Mouse (Mus musculus): ENCODE measurements around the gene Vps33a. TPM values are rescaled to one million over a fixed set of nuclear protein-coding genes. Genes with fewer than 3 reads are reported as not detected.
"Not testable (repeated sequence)": the region's sequence is repeated elsewhere in the genome, so short reads cannot be mapped to it uniquely, and the experiment has no call there.

The Vps33a gene
- total RNA-seq, 2 experiments from 2014 or later: 79.1 to 83.3 TPM

DNA sequence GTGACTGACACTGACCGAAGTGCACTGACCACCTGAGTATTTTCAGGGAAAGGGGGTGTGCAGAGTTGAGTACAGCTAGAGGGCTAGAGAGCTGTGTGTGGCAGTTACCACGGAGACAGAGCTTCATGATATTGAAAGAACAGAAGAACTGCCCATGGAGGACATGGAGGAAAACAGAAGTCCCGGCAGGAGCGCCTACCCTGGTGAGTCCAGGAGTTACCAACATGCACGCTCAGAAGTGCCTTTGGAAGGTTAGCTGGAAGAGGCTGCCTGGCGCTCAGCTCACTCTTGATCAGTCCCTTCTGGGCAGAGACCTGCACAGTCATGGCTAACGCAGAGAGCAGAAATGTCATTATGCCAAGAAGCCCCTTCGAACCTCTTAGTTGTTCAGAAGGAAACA lies 42.8 kb downstream of the Vps33a start:
- DNase-seq (ENCODE audit: low spot score in 2 of 2): peak in 1 of 2 experiments; percentile 1
- intact Hi-C loops (cut with DNase I): no loop called here

DNA sequence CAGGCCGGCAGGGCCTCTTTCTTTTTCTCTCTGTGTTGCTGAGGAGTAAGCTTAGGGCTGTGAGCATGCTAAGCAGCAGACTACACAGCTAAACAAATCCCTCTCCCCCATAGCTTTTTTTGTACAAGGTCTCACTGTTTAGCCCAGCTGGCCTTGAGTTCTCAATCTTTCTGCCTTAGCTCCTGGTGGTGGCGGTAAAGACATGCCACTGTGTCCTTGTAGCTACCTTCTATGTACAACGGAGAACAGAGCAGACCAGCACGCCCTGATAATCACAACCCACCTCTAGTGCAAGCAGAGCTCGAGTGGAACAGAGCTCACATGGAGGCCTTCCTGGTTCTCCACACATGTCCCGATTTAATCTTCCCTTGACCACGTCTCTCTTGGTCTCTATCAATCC lies 44.2 kb downstream of the Vps33a start:
- intact Hi-C loops (cut with DNase I): loop anchor here (5.0 kb wide), 1 partner anchor 34 kb away; no protein-coding TSS in a partner anchor
- peak in 1 of 2 experiments; percentile 6 for DNase-seq (ENCODE audit: low spot score in 2 of 2)

DNA sequence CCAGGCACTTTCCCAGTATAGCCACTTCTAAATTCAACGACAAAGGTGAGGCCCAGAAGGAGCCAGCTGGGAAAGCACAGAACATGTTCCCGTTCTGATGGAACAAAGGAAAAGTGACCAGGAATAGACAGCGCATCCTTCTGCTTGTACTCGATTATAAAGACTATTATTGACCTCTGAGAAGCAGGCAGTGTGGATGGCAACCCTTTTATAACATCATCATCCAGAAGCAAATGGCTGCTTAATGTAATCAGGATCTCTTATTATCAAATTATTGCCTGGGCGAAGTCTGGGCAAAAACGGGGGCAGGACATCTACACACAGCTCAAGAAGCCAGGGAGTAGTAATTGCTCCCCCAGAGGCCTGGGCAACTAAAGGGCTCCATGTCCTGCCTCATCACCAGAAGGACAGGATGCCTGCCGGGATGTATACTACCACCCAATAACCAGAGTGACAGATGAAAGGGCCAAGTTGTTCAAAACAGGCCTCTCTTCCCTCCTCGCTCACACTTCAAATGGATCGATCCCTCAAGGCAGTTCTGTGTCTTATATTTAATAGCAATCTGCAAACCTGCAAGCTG lies 46.8 kb downstream of the Vps33a start:
- intact Hi-C loops (cut with DNase I): loop anchor here (5.0 kb wide), 1 partner anchor 36 kb away; no protein-coding TSS in a partner anchor
- DNase-seq (ENCODE audit: low spot score in 2 of 2): peak in 1 of 2 experiments; percentile 2

DNA sequence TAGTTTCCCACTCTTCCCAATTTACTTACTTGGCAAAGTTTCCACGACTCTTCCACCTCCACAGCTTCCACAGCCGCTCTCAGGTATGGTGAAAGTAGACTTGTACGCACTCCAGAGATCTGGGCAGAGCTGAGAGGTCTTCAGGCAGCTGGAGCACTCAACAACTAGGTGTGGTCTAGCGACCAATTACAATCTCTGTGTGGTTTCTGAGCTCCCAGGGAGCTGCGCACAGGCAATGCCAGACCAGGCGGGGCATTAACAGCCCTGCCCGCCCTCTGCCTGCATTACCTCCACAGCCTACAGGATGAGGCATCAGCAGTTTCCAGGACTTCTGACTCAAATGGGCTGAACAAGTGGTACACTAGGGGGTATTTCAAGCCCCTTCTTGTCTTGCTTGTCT lies 47.6 kb downstream of the Vps33a start, which contains the start of gene Gm49027:
Gene Gm49027, minus strand, starts transcription at position 208 of the 400 bp plus-strand sequence.
- intact Hi-C loops (cut with DNase I): loop anchor here (5.0 kb wide), 1 partner anchor 37 kb away; no protein-coding TSS in a partner anchor
- DNase-seq (ENCODE audit: low spot score in 2 of 2): peak in 1 of 2 experiments; percentile 2

DNA sequence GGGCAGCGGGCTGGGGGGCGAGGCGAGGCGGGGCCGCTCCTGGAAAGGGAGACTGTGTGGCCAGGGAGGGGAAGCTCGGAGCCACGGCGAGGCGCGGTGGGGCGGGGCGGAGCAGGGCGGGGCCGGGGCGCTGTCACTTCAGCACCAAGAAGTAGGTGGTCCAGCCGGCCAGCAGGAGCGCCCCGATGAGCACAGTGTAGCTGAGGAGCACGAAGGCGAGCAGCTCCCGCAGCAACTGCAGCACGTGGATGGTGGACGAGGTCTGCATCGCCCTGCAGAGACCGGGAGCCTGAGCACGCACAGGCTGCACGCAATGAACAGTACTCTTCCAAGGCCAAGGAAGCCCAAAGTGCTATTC lies 48.5 kb downstream of the Vps33a start:
- intact Hi-C loops (cut with DNase I): loop anchor here (5.0 kb wide), 1 partner anchor 88 kb away; no protein-coding TSS in a partner anchor
- DNase-seq (ENCODE audit: low spot score in 2 of 2): no peak

DNA sequence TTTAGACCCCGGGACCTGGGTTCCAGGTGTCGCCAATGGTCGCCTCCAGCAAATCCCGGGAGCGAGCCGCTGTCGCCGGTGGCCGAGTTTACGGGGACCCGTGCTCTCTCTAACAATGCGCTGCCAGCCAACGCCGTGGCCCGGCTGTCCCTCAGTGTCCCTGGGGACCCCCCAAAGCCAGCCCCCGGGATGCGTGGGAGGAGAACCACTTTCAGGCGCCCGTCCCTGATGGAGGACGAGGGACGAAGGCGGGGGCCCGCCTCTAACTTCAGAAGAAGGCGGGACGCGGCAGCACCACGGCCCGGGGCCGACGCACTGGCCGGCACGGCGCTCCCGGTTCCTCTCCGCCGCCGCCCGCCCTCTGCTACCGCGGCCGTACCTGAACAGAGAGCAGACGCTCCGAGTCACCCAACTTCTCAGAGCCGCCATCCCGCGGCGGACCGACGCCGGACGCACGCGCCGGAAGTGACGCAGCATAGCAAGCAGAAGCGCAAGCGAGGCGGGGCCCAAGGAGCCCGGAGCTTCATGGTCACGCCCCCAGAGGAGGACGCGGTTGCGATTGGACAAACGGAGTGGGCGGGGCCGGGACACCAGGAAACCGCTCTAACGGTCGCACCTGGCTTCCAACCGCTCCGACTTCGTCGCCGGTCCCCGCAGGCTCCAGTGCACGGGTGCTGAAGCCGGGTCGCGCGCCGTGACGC lies 49.0 kb downstream of the Vps33a start, which contains the start of gene Diablo:
Gene Diablo, minus strand, starts transcription at position 485 of the 701 bp plus-strand sequence.
- peak; percentile 98 to 99 for DNase-seq (ENCODE audit: low spot score in 2 of 2)
- intact Hi-C loops (cut with DNase I): loop anchor here (5.0 kb wide), 1 partner anchor 88 kb away; no protein-coding TSS in a partner anchor

DNA sequence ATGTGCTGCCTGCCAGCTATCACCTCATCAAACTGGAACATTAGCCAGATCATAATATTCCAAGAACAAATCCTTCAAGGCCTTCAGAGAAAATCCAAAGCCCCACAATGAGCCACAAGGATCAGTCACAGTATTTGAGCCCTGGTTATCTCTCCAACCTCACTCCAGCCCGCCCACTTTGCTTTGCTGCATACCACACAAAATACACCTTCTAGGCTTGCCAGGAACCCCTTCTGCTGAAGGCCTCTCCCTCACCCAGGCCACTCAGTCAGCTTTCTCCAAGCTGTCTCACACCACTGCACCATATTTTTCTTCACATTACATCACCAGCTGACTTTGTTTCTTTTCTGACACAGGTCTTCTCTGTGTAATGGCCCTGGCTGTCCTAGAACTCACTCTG lies 50.7 kb downstream of the Vps33a start:
- intact Hi-C loops (cut with DNase I): loop anchor here (5.0 kb wide), 1 partner anchor 90 kb away; no protein-coding TSS in a partner anchor
- DNase-seq (ENCODE audit: low spot score in 2 of 2): no peak

DNA sequence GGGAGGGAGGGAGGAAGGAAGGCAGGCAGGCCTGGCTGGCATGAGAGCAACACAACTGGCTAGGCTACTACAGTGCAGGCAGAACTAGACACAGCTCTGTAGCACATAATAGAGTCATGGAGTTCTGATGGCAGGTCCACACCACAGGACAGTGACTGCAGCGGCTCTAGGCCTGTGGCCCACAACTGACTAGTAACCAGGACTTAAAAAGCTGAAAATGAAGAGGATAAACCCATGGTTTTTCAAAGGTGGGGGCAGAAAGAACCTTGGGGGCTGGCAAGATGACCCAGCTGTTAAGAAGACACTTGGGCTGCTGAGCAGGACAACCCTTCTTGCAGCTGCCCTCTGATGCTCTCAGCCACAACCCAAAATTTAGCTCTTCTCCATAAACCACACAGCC lies 51.2 kb downstream of the Vps33a start:
- no peak for DNase-seq (ENCODE audit: low spot score in 2 of 2)
- intact Hi-C loops (cut with DNase I): loop anchor here (5.0 kb wide), 1 partner anchor 91 kb away; no protein-coding TSS in a partner anchor

DNA sequence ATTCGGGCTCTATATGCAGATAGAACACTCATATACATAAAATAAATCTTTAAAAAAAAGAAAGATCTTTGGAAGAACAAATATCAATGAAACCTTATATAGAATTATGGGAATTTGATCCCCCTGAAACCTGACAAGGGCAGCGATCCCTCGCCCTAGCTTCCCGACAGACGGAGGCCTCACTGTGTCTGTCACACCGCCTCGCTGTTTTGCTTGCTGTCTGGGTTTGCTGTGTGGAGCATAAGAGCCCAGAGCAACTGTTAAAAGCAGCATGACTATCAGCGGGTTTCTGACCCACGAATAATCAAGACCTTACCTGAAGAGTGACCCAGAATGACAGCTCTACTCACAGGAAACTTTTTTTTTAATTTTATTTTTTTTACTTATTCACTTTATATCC lies 52.2 kb downstream of the Vps33a start:
- no peak for DNase-seq (ENCODE audit: low spot score in 2 of 2)

DNA sequence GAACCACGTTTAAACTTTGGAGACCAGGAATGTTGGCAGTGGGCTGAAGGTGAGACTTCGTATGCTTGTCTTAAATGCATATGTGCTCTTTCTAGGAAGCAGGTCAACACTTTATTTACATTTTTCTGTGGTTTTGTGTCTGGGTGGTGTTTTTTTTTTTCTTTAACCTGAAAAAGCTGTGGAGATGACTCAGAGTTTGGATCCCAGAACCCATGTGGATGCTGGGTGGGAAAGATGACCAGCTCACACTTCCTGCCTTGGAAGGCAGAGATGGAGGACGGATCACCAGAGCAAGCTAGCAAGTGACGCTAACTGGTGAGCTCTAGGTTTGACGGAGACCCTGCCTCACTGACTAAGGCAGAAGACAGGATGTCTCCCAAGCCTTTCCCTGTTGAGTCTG lies 58.0 kb downstream of the Vps33a start:
- intact Hi-C loops (cut with DNase I): no loop called here
- DNase-seq (ENCODE audit: low spot score in 2 of 2): no peak

More for the DNA sequence above, 52.2 kb downstream of the Vps33a start:
- intact Hi-C loops (cut with DNase I): loop anchor here (5.0 kb wide), 1 partner anchor 92 kb away; no protein-coding TSS in a partner anchor

DNA sequence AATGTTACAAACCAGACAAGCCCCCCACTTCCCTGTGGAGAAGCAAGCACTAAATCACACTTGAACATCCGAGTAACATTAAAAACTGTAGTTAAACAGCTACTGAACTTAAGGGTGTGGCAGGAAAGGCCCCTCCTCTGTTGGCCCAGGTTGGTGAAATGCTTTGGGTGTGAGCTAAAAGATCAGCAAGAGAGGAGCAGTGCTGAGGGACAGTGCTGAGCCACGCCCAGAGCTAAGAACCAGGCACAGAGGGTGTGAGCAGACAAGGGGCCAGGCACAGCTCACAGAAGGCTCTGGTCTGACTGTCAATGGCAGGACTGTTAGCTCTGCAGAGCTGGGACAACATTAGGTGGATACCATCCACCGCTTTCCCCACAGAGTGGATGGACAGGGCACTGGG lies 60.7 kb downstream of the Vps33a start:
- intact Hi-C loops (cut with DNase I): no loop called here
- no peak for DNase-seq (ENCODE audit: low spot score in 2 of 2)

DNA sequence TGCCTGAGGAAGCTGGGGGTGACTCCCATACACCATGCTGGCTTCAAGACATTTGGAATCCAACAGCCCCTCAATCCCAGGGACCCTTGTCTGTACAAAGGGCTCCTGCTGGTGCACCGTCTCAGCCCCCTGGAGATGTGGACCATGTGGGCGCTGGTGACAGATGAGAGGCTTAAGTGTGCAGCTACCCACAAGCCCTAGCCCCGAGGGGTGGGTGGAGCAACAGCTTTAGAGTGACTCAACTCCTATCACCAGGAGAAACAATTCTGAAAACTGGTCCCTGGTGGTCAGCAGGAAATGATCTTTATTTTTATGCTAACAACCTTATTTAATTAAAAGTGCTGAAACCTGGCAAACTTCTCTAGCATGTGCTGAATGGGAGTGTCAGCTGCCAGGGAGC lies 61.4 kb downstream of the Vps33a start:
- intact Hi-C loops (cut with DNase I); DNase-seq (ENCODE audit: low spot score in 2 of 2): not testable (repeated sequence)

DNA sequence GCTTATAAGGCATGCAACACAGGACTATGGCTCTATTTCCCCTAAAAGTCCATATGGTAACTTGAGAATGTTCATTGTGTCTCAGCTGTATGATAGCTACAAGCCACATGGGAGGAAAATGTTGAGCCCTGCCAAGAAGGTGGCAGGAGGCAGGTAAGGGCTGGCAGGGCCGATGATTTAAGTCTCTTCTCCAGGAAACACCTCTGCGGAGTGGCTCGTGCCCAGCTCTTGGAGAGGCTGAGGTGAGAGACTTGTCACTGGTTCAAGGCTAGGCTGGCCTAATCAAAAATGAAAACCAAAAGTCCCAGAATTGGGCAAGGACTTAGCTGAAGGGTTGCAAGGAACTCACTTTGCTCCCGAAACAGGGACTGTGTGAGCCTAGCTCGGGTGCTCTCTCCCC lies 62.7 kb downstream of the Vps33a start, which contains the start of gene B3gnt4:
Gene B3gnt4, plus strand, starts transcription at position 301 of the 400 bp plus-strand sequence.
- intact Hi-C loops (cut with DNase I): no loop called here
- DNase-seq (ENCODE audit: low spot score in 2 of 2): no peak

DNA sequence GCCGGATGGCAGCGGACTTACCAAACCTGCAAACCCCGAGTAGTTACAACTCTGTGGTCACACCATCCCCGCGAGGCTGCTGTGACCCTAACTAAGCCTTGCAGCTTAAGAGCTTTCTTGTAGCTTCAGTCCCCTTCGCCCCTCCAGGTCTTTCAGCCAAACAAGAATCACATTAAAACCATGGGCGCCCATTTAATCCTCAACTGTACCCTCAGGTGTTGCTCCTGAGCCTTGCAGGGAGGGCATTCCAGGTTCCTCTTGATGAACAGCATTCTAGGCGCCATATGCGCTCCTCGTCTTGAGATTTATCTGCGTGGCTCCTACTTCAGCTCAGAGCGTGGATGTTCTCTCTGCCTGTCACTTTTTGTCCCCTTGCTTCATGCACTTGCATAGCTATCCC lies 63.9 kb downstream of the Vps33a start:
- intact Hi-C loops (cut with DNase I): no loop called here

DNA sequence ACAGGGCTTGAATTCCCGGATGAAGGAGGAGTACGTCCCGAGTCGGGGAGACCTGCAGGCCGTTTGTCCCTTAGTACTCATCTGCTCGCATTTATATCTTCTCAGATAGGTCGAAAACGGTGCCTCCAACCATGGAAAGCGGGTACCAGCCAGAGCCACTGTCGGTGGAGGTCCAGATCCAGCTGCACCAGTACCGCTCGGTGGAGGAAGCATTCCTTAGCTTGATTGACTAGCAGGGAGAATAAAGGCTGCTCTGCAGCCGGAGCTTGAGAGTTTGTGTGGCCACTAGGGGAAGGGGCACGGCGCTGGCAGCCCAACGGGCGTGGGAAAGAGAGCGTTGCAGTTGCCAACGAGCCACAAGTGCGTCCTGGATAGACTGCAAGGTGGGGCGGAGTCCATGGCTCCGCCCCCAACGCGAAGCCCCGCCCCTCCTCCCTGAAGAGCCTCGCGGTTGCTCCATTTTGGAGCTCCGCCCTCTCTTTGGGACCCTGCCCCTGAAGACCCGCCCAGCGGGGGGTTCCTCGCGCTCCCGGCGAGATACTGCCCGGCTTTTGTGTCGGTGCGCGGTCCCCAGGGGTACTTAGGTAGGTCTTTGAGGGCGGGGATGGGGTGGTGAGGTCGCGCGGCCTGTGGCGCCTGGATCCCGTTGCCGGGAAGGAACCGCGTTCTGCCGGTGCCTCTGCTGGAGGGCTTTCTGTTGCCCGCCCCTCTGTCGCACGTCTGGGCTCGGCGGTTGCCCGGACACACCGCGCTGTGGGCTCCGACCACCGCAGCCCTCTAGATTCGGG lies 64.7 kb downstream of the Vps33a start:
- peak; percentile 82 to 89 for DNase-seq (ENCODE audit: low spot score in 2 of 2)
- intact Hi-C loops (cut with DNase I): no loop called here

More for the DNA sequence above, 63.9 kb downstream of the Vps33a start:
- DNase-seq (ENCODE audit: low spot score in 2 of 2): no peak

DNA sequence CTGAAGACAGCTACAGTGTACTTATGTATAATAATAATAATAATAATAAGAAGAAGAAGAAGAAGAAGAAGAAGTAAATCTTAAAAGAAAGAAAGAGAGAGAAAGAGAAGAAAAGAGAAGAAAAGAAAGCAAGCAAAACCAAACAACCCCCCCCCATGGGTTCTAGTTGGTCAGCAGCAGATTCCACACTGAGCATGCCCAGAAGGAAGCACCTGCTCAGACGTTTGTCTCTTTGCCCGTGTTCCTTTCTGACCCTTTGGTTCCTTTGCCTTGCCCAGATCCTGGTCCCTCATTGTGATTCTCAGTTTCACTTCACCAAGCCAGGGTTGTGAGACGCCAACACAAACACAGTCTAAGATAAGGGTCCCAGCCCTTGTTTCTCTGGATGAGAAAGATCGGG lies 70.9 kb downstream of the Vps33a start:
- intact Hi-C loops (cut with DNase I): loop anchor here (5.0 kb wide), 1 partner anchor 125 kb away; no protein-coding TSS in a partner anchor
- DNase-seq (ENCODE audit: low spot score in 2 of 2): no peak

DNA sequence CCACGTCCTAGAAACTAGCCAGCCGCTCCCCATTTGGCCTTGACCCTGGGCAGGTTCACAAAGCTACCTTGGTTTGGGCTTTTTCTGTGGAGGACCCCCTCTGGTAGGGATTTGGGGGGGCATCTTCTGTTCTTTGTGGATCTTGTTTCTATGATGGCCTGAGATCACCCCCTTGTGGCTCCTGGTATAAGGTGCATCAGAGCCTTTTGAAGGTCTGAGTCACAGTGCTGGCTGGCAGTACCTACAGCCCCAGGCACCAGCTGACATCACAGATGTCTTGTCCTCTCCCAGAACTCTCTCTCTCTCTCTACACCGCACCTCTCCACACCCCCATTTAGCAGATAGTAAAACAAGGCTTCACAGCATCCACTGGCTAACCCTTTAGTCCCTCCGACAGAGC lies 73.1 kb downstream of the Vps33a start:
- peak; percentile 57 to 82 for DNase-seq (ENCODE audit: low spot score in 2 of 2)

DNA sequence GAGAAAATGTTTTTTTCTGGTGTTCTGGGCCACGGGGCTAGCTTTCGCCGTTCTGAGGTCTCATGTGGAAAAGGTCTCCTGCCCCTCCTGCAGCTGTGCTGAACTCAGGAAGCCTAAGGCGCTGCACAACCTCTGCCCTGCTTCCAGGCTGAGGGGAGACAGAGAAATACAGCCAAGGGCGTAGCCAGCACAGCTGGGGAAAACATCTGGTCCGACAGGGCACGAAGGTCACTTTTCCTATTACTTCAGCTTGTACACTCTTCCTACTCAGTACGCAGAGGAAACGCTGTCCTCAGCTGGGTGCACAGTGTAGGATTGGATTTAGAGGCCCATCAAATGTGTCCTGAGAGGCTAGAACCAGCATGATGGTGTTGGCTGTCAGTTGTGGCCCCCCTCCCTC lies 82.9 kb downstream of the Vps33a start:
- intact Hi-C loops (cut with DNase I): loop anchor here (10.0 kb wide), 1 partner anchor 245 kb away; no protein-coding TSS in a partner anchor
- DNase-seq (ENCODE audit: low spot score in 2 of 2): no peak

More for the DNA sequence above, 73.1 kb downstream of the Vps33a start:
- intact Hi-C loops (cut with DNase I): loop anchor here (1.0 to 10.0 kb wide), 3 partner anchors 55 to 255 kb away; no protein-coding TSS in a partner anchor

DNA sequence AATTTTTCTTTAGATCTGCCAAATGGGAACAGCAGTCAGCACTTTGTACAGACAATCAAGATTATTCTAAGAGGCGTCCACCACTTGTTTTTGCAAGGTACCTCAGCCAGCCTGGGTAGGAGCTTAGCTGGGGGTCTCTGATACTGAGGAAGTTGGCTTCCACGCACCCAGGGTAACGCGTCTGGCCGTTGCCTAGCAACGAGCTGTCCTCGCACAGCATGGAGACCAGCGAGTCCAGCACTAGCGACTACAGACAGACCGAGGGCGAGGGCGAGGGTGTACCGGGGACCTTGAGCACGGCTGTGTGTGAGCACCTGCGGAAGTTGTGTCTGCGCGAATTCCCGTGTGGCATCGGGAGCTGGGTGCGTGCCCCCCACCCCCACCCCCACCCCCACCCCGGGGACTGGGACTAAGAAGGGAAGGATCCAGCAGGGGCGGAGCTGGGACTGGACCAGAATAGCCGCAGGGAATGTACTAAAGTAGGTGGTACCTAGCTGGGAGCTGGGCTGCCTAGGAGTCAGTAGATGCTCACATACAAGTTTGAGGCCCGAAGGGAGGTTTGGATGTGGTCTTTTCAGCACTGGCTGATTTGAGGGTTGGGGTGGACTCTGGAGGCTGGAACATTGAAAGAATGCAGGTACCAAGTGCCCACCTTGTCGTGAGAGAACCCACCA lies 83.6 kb downstream of the Vps33a start, which contains the start of the genes Lrrc43 and Il31:
Gene Lrrc43, plus strand, starts transcription at position 194 of the 674 bp plus-strand sequence.
Gene Il31, minus strand, starts transcription at position 378 of the 674 bp plus-strand sequence.
- intact Hi-C loops (cut with DNase I): no loop called here
- no peak for DNase-seq (ENCODE audit: low spot score in 2 of 2)

Measured in left cerebral cortex, postnatal 14 days (tissue).